Mouse (Mus musculus) CD4-positive, CD25-positive, alpha-beta regulatory T cell, adult 4 months (primary cell): ENCODE results near the gene Spa17. TPM values are rescaled to one million over a fixed set of nuclear protein-coding genes. Genes with fewer than 3 reads are reported as not detected.

ENCODE experiments used
- ATAC-seq: one replicate; pipeline ENCODE4 v1.8.0; 2017
- polyA plus RNA-seq, 2 experiments: library from polyadenylated mRNA; unstranded; fragments of 100-300 nt; shearing (Covaris generic); gene quantifications; one replicate each; pipeline ENCODE4 v1.2.1; 2017

Gene Spa17
- under 1 TPM in 1 of 2 experiments, not detected in 1; 0.97 TPM for polyA plus RNA-seq

GRCm38 (mm10) chr9:37613182-37613910, at the start of gene Spa17:
Gene Spa17, minus strand, starts transcription at chr9:37613722.
- peak; percentile 87 for ATAC-seq

- no peak for ATAC-seq
Observed at GRCm38 (mm10) chr9:37663210-37663609, 49.7 kb upstream of the Spa17 start.

GRCm38 (mm10) chr9:37659413-37659812, 45.9 kb upstream of the Spa17 start:
- no peak for ATAC-seq

- peak; percentile 56 for ATAC-seq
Observed at GRCm38 (mm10) chr9:37656931-37657481, 43.5 kb upstream of the Spa17 start, which contains the start of gene Tbrg1. Gene Tbrg1, minus strand, starts transcription at chr9:37657312.

GRCm38 (mm10) chr9:37656439-37656881, 42.9 kb upstream of the Spa17 start:
- ATAC-seq: peak; percentile 81

- ATAC-seq: peak; percentile 57
Observed at GRCm38 (mm10) chr9:37655961-37656360, 42.4 kb upstream of the Spa17 start.

GRCm38 (mm10) chr9:37653836-37654235, 40.3 kb upstream of the Spa17 start:
- ATAC-seq: no peak

- no peak for ATAC-seq
Observed at GRCm38 (mm10) chr9:37650639-37651038, 37.1 kb upstream of the Spa17 start.

- no peak for ATAC-seq
Observed at GRCm38 (mm10) chr9:37646246-37646645, 32.7 kb upstream of the Spa17 start.

- ATAC-seq: no peak
Observed at GRCm38 (mm10) chr9:37638721-37639120, 25.2 kb upstream of the Spa17 start.

GRCm38 (mm10) chr9:37636800-37637542, 23.4 kb upstream of the Spa17 start:
- no peak for ATAC-seq

- ATAC-seq: peak; percentile 83
Observed at GRCm38 (mm10) chr9:37636335-37636734, 22.8 kb upstream of the Spa17 start.

GRCm38 (mm10) chr9:37634269-37634668, 20.7 kb upstream of the Spa17 start:
- peak; percentile 55 for ATAC-seq

- no peak for ATAC-seq
Observed at GRCm38 (mm10) chr9:37632305-37632704, 18.8 kb upstream of the Spa17 start.

- ATAC-seq: no peak
Observed at GRCm38 (mm10) chr9:37629941-37630340, 16.4 kb upstream of the Spa17 start.

GRCm38 (mm10) chr9:37628581-37628980, 15.1 kb upstream of the Spa17 start:
- no peak for ATAC-seq

GRCm38 (mm10) chr9:37627263-37627662, 13.7 kb upstream of the Spa17 start:
- no peak for ATAC-seq

GRCm38 (mm10) chr9:37626103-37626567, 12.6 kb upstream of the Spa17 start:
- no peak for ATAC-seq

GRCm38 (mm10) chr9:37625641-37626040, 12.1 kb upstream of the Spa17 start:
- no peak for ATAC-seq

- ATAC-seq: peak; percentile 61
Observed at GRCm38 (mm10) chr9:37625129-37625528, 11.6 kb upstream of the Spa17 start.

- ATAC-seq: no peak
Observed at GRCm38 (mm10) chr9:37624502-37624901, 11.0 kb upstream of the Spa17 start.

- ATAC-seq: no peak
Observed at GRCm38 (mm10) chr9:37623981-37624380, 10.5 kb upstream of the Spa17 start.

GRCm38 (mm10) chr9:37621290-37621689, 7.8 kb upstream of the Spa17 start:
- no peak for ATAC-seq
